Mouse (Mus musculus): ENCODE measurements around the gene Eif4e3. TPM values are rescaled to one million over a fixed set of nuclear protein-coding genes. Genes with fewer than 3 reads are reported as not detected.
A peak's percentile ranks its signal among the peaks of the same experiment; 100 is the strongest.

Gene Eif4e3
- polyA plus RNA-seq (2012; ENCODE audit: insufficient read depth, low replicate concordance): 1.00 TPM in 1 of 2 replicates, not detected in the other

DNA sequence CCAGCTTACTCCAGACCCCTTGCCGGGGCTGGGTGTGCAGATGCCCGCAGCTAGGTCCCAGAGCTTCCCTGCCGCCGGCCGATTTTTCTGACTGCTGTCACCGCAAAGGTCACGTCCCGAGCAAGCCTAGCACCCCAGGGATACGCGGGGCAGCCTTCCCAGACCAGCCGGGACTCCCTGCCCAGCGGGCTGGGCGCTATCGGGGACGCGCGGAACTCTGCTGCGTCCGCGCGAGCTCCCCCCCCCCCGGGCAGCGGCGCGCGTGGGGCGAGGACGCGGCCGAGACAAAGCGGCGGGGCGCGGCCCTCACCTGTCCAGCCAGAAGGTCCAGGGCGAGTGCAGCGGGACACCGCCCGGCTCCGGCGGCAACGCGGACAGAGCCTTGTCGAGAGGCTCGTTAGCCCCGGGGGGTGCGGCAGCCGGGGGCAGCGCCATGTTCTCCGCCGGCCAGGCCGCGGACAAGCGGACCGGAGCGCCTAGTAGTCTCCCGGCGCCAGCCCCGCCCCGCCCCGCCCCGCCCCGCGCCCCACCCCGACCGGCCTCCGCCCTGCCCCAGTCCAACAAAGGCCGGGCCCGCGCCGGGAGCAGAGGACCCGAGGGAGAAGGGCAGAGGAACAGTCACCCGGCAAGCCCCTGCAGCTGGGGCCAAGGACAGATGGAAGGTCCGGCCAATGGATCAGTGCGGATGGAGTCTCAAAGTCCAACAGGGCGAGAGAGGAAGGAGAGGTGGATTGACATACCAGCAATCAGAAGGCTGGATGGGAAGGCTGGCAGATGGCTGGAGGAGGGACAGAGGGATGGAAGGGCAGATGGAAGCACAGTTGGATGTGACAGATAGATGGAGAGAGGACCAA, at the start of gene Eif4e3, which contains the start of gene Gm20696:
Gene Eif4e3, minus strand, starts transcription at position 454 of the 854 bp plus-strand sequence.
Gene Gm20696, minus strand, starts transcription at position 480 of the 854 bp plus-strand sequence.
- TF ChIP-seq FLI1 (IDR thresholded peaks at IDR 0.05; ENCODE audit: low read length) (no peak), GATA1 (IDR thresholded peaks at IDR 0.05; ENCODE audit: borderline replicate concordance, low read length) (no peak)
- H3K27me3 ChIP-seq (replicated peaks): peaks cover 19% of the 10 kb centered on the region

DNA sequence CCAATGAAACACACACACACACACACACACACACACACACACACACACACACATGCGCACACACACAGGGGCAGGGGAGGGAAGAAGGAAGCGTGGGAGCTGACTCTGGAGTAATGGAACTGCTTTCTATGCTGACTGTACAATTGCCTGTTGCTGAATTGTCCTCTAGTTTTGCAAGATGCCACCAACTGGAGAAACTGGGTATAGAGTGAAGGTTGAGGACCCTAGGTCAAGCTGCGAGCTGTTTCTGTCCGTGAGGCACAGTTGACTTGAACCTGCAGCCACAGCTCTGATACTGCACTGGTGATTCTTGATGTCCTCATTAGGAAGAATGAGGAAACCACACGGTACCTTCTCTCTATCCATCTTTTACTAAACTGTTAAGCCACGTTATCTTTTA, 49.3 kb upstream of the Eif4e3 start:
- no peaks in the 10 kb centered on the region for H3K36me3 ChIP-seq (replicated peaks; ENCODE audit: low read length)
- H3K4me3 ChIP-seq (replicated peaks): no peak overlapping the region
- TF ChIP-seq FLI1 (IDR thresholded peaks at IDR 0.05; ENCODE audit: low read length): no peak
- no peak for TF ChIP-seq GATA1 (IDR thresholded peaks at IDR 0.05; ENCODE audit: borderline replicate concordance, low read length)
- peaks cover 8% of the 10 kb centered on the region for H3K4me1 ChIP-seq
- peaks cover 31% of the 10 kb centered on the region for H3K27me3 ChIP-seq (replicated peaks)
- no peaks in the 10 kb centered on the region for H3K9me3 ChIP-seq

More for the DNA sequence above, at the start of gene Eif4e3, which contains the start of gene Gm20696:
- H3K4me1 ChIP-seq: peaks cover 56% of the 10 kb centered on the region
- H3K4me3 ChIP-seq (replicated peaks): peak within 1 kb of the TSS; percentile 95
- H3K9me3 ChIP-seq: no peaks in the 10 kb centered on the region
- no peaks in the 10 kb centered on the region for H3K36me3 ChIP-seq (replicated peaks; ENCODE audit: low read length)

GRCm38 (mm10) chr6:99715191-99715590, 48.6 kb upstream of the Eif4e3 start:
- Histone ChIP-seq H3K9me3 (no peaks in the 10 kb centered on the region), H3K36me3 (replicated peaks; ENCODE audit: low read length) (no peaks in the 10 kb centered on the region), H3K4me3 (replicated peaks) (no peak overlapping the region), H3K4me1 (peaks cover under 1% of the 10 kb centered on the region; the same call in 1 of the 2 replicates), H3K27me3 (replicated peaks) (peaks cover 32% of the 10 kb centered on the region)
- no peak for TF ChIP-seq GATA1 (IDR thresholded peaks at IDR 0.05; ENCODE audit: borderline replicate concordance, low read length)
- no peak for TF ChIP-seq FLI1 (IDR thresholded peaks at IDR 0.05; ENCODE audit: low read length)

GRCm38 (mm10) chr6:99713256-99713655, 46.7 kb upstream of the Eif4e3 start:
- Histone ChIP-seq H3K27me3 (replicated peaks) (peaks cover 36% of the 10 kb centered on the region), H3K9me3 (no peaks in the 10 kb centered on the region), H3K4me3 (replicated peaks) (no peak overlapping the region), H3K4me1 (no peaks in the 10 kb centered on the region), H3K36me3 (replicated peaks; ENCODE audit: low read length) (no peaks in the 10 kb centered on the region)
- TF ChIP-seq FLI1 (IDR thresholded peaks at IDR 0.05; ENCODE audit: low read length) (no peak), GATA1 (IDR thresholded peaks at IDR 0.05; ENCODE audit: borderline replicate concordance, low read length) (no peak)

DNA sequence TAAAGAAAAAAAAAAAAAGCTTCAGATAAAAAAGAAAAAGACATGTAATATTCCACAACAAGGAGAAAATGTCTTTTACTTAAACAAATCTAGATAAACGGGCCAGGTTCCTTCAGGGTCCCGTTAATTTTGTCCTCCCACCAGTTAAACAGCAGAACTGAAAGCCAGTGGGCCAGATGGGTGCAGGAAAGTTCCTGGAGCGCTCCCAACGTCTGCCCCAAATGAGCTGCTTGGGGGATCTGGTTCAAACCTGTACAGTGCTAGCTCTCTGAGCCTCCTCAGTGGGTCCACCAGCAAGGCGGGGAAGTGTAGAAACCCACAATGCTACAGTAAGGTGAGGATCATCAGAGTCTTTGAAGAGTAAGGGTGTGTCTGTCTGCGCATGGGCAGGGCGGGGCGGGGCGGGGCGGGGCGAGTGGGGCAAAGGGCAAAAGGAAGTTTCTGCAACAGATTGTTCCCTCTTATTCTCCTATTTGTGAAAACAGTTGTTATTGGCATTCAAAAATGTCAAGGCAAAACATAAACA, 45.1 kb upstream of the Eif4e3 start:
- Histone ChIP-seq H3K4me3 (replicated peaks) (no peak overlapping the region), H3K36me3 (replicated peaks; ENCODE audit: low read length) (no peaks in the 10 kb centered on the region), H3K9me3 (no peaks in the 10 kb centered on the region), H3K27me3 (replicated peaks) (peaks cover 41% of the 10 kb centered on the region), H3K4me1 (no peaks in the 10 kb centered on the region)
- TF ChIP-seq GATA1 (IDR thresholded peaks at IDR 0.05; ENCODE audit: borderline replicate concordance, low read length): no peak
- TF ChIP-seq FLI1 (IDR thresholded peaks at IDR 0.05; ENCODE audit: low read length): no peak

- TF ChIP-seq FLI1 (IDR thresholded peaks at IDR 0.05; ENCODE audit: low read length): no peak
- TF ChIP-seq GATA1 (IDR thresholded peaks at IDR 0.05; ENCODE audit: borderline replicate concordance, low read length): no peak
- H3K27me3 ChIP-seq (replicated peaks): peaks cover 38% of the 10 kb centered on the region
- H3K36me3 ChIP-seq (replicated peaks; ENCODE audit: low read length): no peaks in the 10 kb centered on the region
- peaks cover 3% of the 10 kb centered on the region; the same call in 1 of the 2 replicates for H3K9me3 ChIP-seq
- no peaks in the 10 kb centered on the region for H3K4me1 ChIP-seq
- no peak overlapping the region for H3K4me3 ChIP-seq (replicated peaks)
These were observed 33.9 kb upstream of the Eif4e3 start for GRCm38 (mm10) chr6:99700484-99700883.

DNA sequence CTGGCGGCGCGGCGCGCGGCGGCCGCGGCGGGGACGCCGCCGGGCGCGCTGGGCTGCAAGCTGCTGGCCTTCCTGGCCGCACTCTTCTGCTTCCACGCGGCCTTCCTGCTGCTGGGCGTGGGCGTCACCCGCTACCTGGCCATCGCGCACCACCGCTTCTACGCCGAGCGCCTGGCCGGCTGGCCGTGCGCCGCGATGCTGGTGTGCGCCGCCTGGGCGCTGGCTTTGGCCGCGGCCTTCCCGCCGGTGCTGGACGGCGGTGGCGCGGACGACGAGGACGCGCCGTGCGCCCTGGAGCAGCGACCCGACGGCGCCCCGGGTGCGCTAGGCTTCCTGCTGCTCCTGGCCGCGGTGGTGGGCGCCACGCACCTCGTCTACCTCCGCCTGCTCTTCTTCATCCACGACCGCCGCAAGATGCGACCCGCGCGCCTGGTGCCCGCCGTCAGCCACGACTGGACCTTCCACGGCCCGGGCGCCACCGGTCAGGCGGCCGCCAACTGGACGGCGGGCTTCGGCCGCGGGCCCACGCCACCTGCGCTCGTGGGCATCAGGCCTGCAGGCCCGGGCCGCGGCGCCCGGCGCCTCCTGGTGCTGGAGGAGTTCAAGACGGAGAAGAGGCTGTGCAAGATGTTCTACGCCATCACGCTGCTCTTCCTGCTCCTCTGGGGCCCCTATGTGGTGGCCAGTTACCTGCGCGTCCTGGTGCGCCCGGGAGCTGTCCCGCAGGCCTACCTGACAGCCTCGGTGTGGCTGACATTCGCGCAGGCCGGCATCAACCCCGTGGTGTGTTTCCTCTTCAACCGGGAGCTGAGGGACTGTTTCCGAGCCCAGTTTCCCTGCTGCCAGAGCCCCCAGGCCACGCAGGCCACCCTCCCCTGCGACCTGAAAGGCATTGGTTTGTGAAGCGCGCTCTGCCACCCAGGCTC, 26.6 kb upstream of the Eif4e3 start:
- TF ChIP-seq FLI1 (IDR thresholded peaks at IDR 0.05; ENCODE audit: low read length) (no peak), GATA1 (IDR thresholded peaks at IDR 0.05; ENCODE audit: borderline replicate concordance, low read length) (no peak)
- peak overlapping the region; percentile 90 for H3K4me3 ChIP-seq (replicated peaks)
- peaks cover 93% of the 10 kb centered on the region for H3K27me3 ChIP-seq (replicated peaks)
- no peaks in the 10 kb centered on the region for H3K36me3 ChIP-seq (replicated peaks; ENCODE audit: low read length)
- no peaks in the 10 kb centered on the region for H3K9me3 ChIP-seq
- H3K4me1 ChIP-seq: peaks cover 12% of the 10 kb centered on the region

DNA sequence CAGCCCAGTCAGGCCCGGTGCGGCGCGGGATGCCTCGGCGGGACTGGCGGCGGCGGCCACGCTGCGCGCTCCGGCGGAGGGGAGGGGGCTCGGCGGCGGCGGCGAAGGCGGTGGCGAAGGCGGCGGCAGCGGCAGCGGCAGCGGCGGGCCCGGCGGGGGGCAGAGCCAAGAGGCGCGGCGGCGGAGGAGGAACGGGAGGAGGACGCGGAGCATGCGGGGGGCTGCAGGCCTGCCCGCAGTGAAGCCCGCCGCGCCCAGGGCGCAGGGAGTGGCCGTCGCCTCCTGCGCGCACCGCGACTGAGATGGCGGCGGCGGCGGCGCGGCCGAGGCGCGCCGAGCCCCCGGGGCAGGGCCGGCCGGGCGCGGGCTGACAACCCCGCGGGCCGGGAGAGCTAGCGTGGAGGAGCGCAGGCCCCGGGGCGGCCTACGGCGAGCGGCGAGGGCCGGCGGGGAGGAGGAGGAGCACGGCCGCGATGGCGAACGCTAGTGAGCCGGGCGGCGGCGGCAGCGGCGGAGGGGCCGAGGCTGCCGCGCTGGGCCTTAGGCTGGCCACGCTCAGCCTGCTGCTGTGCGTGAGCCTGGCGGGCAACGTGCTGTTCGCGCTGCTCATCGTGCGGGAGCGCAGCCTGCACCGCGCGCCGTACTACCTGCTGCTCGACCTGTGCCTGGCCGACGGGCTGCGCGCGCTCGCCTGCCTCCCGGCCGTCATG, 25.8 kb upstream of the Eif4e3 start, which contains the start of gene Gpr27:
Gene Gpr27, plus strand, starts transcription at position 474 of the 710 bp plus-strand sequence.
- Histone ChIP-seq H3K27me3 (replicated peaks) (peaks cover 87% of the 10 kb centered on the region), H3K36me3 (replicated peaks; ENCODE audit: low read length) (no peaks in the 10 kb centered on the region), H3K9me3 (no peaks in the 10 kb centered on the region), H3K4me3 (replicated peaks) (peak within 1 kb of the TSS; percentile 90), H3K4me1 (peaks cover 12% of the 10 kb centered on the region)
- TF ChIP-seq GATA1 (IDR thresholded peaks at IDR 0.05; ENCODE audit: borderline replicate concordance, low read length) (no peak), FLI1 (IDR thresholded peaks at IDR 0.05; ENCODE audit: low read length) (no peak)

Measured in megakaryocyte, embryonic 14.5 days (primary cell).